Mouse (Mus musculus): ENCODE results near the gene Etnk2. TPM values are rescaled to one million over a fixed set of nuclear protein-coding genes. Genes with fewer than 3 reads are reported as not detected.

Etnk2 gene
- polyA plus RNA-seq, 1 experiment = not detected

- WGBS = 62% methylated on average over 10 of the region's 10 CpGs
- H3K4me3 ChIP-seq (ENCODE audit: insufficient read depth, low read depth, low read length) = no peak overlapping the region
- H3K27ac ChIP-seq (ENCODE audit: insufficient read depth, low read depth, low read length) = no peak overlapping the region
- TF ChIP-seq POLR2A (IDR thresholded peaks at IDR 0.05; ENCODE audit: insufficient read depth, low read depth, low read length) (no peak), CTCF (IDR thresholded peaks at IDR 0.05; ENCODE audit: insufficient read depth, low read depth, low read length) (no peak)
- H3K4me1 ChIP-seq (ENCODE audit: control insufficient read depth, insufficient read depth, low read length) = peaks cover 15% of the 10 kb centered on the region
Measured at GRCm38 (mm10) chr1:133375696-133376346, 12.4 kb downstream of the Etnk2 start.

GRCm38 (mm10) chr1:133377547-133377946, 14.2 kb downstream of the Etnk2 start:
- peaks cover 20% of the 10 kb centered on the region for H3K4me1 ChIP-seq (ENCODE audit: control insufficient read depth, insufficient read depth, low read length)
- WGBS = 89% methylated on average over 5 of the region's 5 CpGs
- H3K27ac ChIP-seq (ENCODE audit: insufficient read depth, low read depth, low read length) = no peak overlapping the region
- no peak overlapping the region for H3K4me3 ChIP-seq (ENCODE audit: insufficient read depth, low read depth, low read length)
- TF ChIP-seq CTCF (IDR thresholded peaks at IDR 0.05; ENCODE audit: insufficient read depth, low read depth, low read length) (no peak), POLR2A (IDR thresholded peaks at IDR 0.05; ENCODE audit: insufficient read depth, low read depth, low read length) (no peak)

DNA sequence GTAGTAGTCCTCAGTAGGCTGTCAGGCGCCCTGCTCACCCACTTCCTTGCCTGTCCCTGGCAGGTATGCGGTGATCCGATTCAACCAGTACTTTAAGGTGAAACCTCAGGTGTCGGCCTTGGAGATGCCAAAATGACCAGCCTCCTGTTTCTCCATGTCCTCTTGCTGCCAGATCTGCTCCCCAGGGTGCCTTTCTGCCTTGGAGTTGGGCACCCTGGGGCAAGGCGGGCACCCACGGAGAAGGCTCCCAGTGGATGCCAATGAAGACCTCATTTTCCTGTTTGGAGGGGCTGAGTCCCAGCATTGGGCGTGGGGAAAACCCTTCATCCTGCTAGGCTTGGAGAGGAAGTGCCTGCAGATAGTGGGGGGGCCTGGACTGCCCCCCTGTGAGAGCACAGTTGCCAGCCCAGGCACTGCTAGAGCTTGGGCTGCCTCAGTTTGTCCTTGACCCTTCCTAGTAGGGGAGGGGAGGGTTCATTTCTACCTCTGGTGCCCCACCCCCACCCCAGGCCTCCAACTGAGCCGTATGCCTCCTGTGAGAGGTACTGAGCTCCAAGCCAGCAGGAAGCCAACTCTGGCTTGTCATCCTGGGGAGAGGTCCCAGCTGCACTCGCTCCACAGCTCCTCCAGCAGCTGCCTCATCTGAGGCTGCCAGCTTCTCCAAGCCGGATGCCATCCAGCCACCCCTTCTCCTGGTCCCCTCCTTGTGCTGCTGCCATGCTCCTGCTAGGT, 16.0 kb downstream of the Etnk2 start:
- 64% methylated on average over 10 of the region's 10 CpGs for WGBS
- H3K27ac ChIP-seq (ENCODE audit: insufficient read depth, low read depth, low read length) = no peak overlapping the region
- TF ChIP-seq POLR2A (IDR thresholded peaks at IDR 0.05; ENCODE audit: insufficient read depth, low read depth, low read length) (no peak), CTCF (IDR thresholded peaks at IDR 0.05; ENCODE audit: insufficient read depth, low read depth, low read length) (peak; percentile 31; the same call in 1 of the 2 replicates)
- peaks cover 20% of the 10 kb centered on the region for H3K4me1 ChIP-seq (ENCODE audit: control insufficient read depth, insufficient read depth, low read length)
- H3K4me3 ChIP-seq (ENCODE audit: insufficient read depth, low read depth, low read length) = no peak overlapping the region

DNA sequence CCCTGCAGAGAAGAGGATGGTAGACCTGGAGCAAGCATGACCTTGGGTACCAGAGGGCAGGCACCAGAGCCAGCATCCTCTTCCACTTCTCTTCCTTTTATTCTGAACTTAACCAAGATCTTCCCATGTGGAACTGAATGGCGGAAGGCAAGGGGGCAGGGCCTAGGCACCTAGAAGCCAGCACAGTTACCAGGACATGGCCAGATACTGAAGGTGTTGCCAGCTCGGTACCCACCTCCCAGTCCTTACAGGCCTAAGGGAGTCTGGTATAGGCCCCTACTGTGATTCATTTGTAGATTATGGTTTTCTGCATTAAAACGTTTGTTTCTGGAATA, 16.6 kb downstream of the Etnk2 start:
- WGBS = 79% methylated on average over 3 of the region's 3 CpGs
- Histone ChIP-seq H3K4me1 (ENCODE audit: control insufficient read depth, insufficient read depth, low read length) (peaks cover 20% of the 10 kb centered on the region), H3K27ac (ENCODE audit: insufficient read depth, low read depth, low read length) (no peak overlapping the region), H3K4me3 (ENCODE audit: insufficient read depth, low read depth, low read length) (no peak overlapping the region)
- no peak for TF ChIP-seq CTCF (IDR thresholded peaks at IDR 0.05; ENCODE audit: insufficient read depth, low read depth, low read length)
- TF ChIP-seq POLR2A (IDR thresholded peaks at IDR 0.05; ENCODE audit: insufficient read depth, low read depth, low read length) = no peak

- no peak overlapping the region for H3K27ac ChIP-seq (ENCODE audit: insufficient read depth, low read depth, low read length)
- TF ChIP-seq CTCF (IDR thresholded peaks at IDR 0.05; ENCODE audit: insufficient read depth, low read depth, low read length) = peak; percentile 66; the same call in 1 of the 2 replicates
- TF ChIP-seq POLR2A (IDR thresholded peaks at IDR 0.05; ENCODE audit: insufficient read depth, low read depth, low read length) = no peak
- 62% methylated on average over 14 of the region's 14 CpGs for WGBS
- no peak overlapping the region for H3K4me3 ChIP-seq (ENCODE audit: insufficient read depth, low read depth, low read length)
- H3K4me1 ChIP-seq (ENCODE audit: control insufficient read depth, insufficient read depth, low read length) = peaks cover 21% of the 10 kb centered on the region
Measured at GRCm38 (mm10) chr1:133380347-133381065, 17.1 kb downstream of the Etnk2 start.

- TF ChIP-seq POLR2A (IDR thresholded peaks at IDR 0.05; ENCODE audit: insufficient read depth, low read depth, low read length) = no peak
- TF ChIP-seq CTCF (IDR thresholded peaks at IDR 0.05; ENCODE audit: insufficient read depth, low read depth, low read length) = peak; percentile 99
- Histone ChIP-seq H3K27ac (ENCODE audit: insufficient read depth, low read depth, low read length) (no peak overlapping the region), H3K4me3 (ENCODE audit: insufficient read depth, low read depth, low read length) (no peak overlapping the region), H3K4me1 (ENCODE audit: control insufficient read depth, insufficient read depth, low read length) (peaks cover 28% of the 10 kb centered on the region)
- WGBS = 7% methylated on average over 9 of the region's 9 CpGs
Measured at GRCm38 (mm10) chr1:133382008-133382407, 18.6 kb downstream of the Etnk2 start.

- Histone ChIP-seq H3K4me1 (ENCODE audit: control insufficient read depth, insufficient read depth, low read length) (peaks cover 28% of the 10 kb centered on the region), H3K4me3 (ENCODE audit: insufficient read depth, low read depth, low read length) (no peak overlapping the region), H3K27ac (ENCODE audit: insufficient read depth, low read depth, low read length) (no peak overlapping the region)
- TF ChIP-seq CTCF (IDR thresholded peaks at IDR 0.05; ENCODE audit: insufficient read depth, low read depth, low read length) (no peak), POLR2A (IDR thresholded peaks at IDR 0.05; ENCODE audit: insufficient read depth, low read depth, low read length) (no peak)
- WGBS = 73% methylated on average over 12 of the region's 12 CpGs
Measured at GRCm38 (mm10) chr1:133382552-133383155, 19.3 kb downstream of the Etnk2 start.

GRCm38 (mm10) chr1:133383157-133383783, 19.9 kb downstream of the Etnk2 start:
- 95% methylated on average over 14 of the region's 14 CpGs for WGBS
- Histone ChIP-seq H3K4me3 (ENCODE audit: insufficient read depth, low read depth, low read length) (no peak overlapping the region), H3K27ac (ENCODE audit: insufficient read depth, low read depth, low read length) (no peak overlapping the region), H3K4me1 (ENCODE audit: control insufficient read depth, insufficient read depth, low read length) (peaks cover 28% of the 10 kb centered on the region)
- TF ChIP-seq POLR2A (IDR thresholded peaks at IDR 0.05; ENCODE audit: insufficient read depth, low read depth, low read length) (no peak), CTCF (IDR thresholded peaks at IDR 0.05; ENCODE audit: insufficient read depth, low read depth, low read length) (no peak)

All from olfactory bulb, adult 2 months (tissue).